Mouse (Mus musculus) bone marrow macrophage, adult 2 months (primary cell): ENCODE measurements at regions not wholly inside any gene's neighbourhood (a gene's known extent, or its start where the extent isn't known, plus 50 kb on each side); places are given as distances from the start of the nearest gene placed in this dataset.

Source experiments
- CTCF ChIP-seq: IDR thresholded peaks from 2 replicates; pipeline ENCODE4 v1.5.1; 2012; ENCODE audit warnings: low read depth, mild to moderate bottlenecking, low read length, moderate library complexity
- POLR2A ChIP-seq: IDR thresholded peaks from 2 replicates; pipeline ENCODE4 v1.6.1; 2012; ENCODE audit warnings: mild to moderate bottlenecking, low read depth, low read length, borderline replicate concordance

- TF ChIP-seq CTCF, result no peak
- TF ChIP-seq POLR2A, result no peak
These were observed 241.6 kb downstream of the Cd109 start for GRCm38 (mm10) chr9:78856981-78857380.
